Mouse (Mus musculus): ENCODE measurements around the gene Alg11.

GRCm38 (mm10) chr8:22079313-22080007 is 18.9 kb downstream of the Alg11 start:
- TF ChIP-seq ZNF384 (IDR thresholded peaks at IDR 0.05; ENCODE audit: low read depth, low read length), result no peak
- no peak for TF ChIP-seq CHD2 (IDR thresholded peaks at IDR 0.05; ENCODE audit: low read depth, low read length)

Data from ES-E14 (cell line).